Mouse (Mus musculus): Measurements from ENCODE around the gene Ctnnb1.

The Ctnnb1 gene

DNA sequence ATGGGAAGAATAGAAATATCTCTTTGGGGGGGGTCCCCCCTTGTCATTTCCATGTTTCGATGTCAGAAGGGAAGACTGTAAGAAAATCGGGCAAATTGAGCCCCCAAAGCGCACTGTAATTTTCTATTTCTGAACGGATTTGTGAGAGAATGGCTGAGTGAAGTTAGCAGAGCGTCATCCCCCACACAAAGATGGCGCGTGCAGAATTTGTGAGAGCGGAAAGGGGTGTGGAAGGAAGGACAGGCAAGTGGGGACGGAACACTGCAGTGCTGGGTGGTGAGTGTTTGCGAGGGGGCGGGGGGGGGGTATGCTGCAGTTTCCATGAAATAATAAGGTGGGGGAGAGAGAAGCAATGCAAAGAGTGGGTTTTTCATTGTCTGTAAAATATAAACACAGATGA lies at the start of gene Ctnnb1:
TSS of gene Ctnnb1 (plus strand) at position 136 of the 400 bp plus-strand sequence.
- DNase-seq (ENCODE audit: low read depth, low spot score), result no peak

DNA sequence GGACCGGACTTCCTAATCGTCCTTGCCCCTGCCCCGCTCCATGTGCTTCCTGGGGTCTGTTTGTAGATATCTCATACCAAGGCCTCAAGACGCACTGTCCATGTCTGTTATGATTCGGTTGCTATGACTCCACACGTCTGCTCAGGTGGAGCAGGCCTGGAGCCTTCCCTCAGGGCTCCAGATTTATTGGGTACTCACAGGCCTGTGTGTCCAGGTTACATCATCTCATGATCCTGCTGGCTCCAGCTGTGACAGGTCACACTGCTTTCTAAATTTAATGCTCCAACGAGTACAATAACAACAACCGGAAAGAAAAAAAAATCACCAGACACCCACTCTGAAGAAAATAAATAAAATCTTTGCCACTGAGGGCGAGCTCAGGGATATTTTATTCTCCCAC lies 48.7 kb upstream of the Ctnnb1 start:
- no peak for DNase-seq (ENCODE audit: low read depth, low spot score)

DNA sequence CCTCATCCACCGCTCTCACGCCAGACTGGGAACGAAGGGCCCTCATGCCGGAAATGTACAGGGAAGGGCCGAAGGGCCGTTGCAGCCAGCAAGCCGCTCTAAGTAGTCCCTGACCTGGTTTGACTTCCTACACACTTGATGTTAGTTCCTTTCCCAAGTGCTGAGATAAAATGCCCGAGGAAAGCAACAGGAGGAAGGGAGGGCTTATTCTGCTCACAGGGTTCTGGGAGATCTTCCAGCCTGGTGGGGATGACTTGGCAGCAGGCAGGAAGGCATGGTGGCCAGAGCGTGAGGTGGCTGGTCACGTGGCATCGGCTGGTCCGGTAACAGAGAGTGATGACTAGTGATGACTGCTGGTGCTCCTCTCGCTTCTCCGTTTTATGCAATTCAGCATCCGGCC lies 47.9 kb upstream of the Ctnnb1 start:
- DNase-seq (ENCODE audit: low read depth, low spot score), result no peak

DNA sequence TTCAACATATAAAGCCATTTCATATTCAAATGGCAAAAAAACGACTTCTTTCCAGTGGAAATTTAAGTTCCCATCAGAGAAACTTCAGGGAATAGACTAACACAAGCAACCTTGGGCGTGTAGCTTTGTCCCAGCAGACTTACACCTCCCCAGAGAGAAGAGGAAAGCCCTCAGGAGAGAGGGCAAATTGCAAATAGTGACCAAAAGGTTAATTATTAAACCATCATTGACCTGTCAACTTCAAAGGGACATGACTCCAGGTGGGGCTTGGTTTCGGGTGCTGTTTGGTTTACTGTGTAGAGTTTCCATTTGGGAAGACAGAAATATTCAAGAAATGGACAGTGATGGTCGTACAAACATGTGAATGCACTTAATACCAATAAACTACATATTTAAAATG lies 47.2 kb upstream of the Ctnnb1 start:
- DNase-seq (ENCODE audit: low read depth, low spot score), result no peak

DNA sequence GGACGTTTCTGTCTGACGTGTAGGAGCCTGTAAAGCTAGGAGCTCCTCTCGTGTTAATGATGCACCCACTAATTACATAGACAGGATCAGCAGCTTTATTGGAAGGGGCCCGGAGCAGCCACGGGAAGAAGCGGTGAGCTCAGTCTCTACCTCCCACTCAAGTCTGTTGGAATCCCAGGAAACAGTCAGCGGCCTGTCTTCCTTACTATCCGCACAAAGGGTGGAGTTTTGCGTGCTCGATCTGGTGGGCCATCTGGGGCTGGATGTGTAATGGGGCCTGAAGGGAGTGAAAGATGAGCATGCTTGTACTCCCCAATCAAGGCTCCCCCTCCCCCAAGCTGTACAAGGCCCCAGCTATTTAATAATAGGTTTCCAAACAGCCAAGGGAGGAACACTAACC lies 44.3 kb upstream of the Ctnnb1 start:
- DNase-seq (ENCODE audit: low read depth, low spot score), result no peak

DNA sequence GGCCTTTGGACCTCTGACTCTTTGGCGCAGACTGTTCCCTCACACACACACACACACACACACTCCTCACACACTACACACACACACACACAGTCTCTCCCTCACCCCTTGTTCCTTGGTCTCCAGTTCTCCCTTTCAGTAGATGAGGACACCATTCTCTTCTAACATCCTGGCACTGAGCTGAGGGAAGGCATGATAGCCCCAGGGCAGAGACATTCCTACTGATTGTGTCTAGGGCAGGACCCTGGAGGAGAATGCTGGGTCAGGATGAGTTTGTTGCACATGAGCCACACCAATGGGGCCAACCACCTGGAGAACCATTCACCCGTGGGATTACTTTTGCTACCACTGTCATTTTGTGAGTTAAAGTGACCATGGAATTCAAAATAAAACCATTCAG lies 41.4 kb upstream of the Ctnnb1 start:
- DNase-seq (ENCODE audit: low read depth, low spot score), result peak; percentile 24

DNA sequence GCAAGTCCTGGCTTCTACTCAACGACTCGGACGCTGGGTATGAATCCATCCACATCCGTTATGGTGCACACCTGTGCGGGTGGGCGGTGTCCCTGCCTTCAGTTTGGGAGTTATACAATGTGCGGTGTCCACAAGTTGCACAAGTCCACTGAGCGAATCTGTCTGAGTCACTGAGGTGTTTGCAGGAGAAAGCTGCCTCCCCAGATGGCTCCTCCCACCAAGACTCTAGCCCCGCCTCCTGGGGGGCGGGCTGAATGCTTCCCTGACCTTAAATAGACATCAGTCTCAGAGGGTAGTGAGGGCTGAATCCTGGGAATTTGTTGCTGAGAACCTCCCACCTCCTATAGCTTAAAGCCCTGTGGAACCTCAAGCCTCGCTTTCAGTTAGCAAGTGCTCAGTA lies 35.6 kb upstream of the Ctnnb1 start:
- DNase-seq (ENCODE audit: low read depth, low spot score), result peak; percentile 93

DNA sequence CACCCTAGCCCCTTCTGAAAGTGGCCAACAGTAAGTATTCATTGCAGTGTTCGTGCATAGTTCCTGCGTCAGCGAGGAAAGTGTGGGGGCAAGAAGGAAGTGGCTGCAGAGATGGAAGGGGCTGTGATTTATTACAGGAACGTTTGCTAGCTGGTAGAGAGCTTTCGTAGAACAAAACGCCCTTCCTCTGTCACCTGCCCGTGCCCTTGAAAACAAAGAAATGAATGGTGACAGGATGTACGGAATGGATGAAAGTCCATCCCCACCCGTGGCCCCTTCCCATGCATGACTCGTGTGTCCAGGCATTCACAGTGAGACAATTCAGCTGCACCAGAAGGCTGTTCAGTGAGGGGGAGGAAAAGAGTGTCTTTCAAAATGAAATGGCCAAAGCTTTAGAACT lies 35.0 kb upstream of the Ctnnb1 start:
- no peak for DNase-seq (ENCODE audit: low read depth, low spot score)

DNA sequence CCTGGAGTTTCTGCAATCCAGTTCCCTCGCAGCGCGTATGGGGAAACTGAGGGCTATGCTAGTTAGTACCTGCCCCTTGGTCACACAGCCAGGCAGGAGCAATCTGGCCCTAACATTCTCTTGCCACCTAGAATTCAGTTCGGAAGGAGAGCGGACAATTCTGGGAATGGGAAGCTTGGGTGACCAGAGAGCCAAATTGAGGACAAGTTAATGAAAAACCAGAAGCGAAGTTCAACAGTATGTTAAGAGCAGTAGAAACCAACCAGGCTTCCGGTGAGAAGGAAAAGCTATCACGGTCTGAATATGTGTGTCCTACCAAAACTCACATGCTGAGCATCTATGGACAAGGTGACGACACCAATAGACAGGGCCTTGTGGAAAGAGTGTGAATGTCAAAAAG lies 34.6 kb upstream of the Ctnnb1 start:
- DNase-seq (ENCODE audit: low read depth, low spot score), result no peak

DNA sequence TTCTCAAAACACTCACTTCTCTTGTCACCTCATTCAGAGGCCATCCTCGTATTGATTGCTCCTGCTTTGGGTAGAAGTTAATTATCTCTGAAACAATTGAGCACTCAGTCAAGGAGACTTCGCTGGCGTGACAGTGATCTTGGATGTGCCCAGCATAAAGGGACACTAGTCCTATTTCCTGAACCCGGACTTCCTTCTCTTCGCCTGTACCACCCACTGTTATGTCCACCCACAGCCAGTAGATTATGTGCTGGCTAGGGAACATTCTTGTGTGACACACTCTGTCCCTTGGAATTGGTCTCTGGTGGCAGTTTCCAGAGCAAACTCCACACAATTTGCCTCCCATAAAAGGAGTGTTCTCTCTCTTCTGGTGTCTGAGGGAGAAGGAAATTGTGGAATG lies 32.5 kb upstream of the Ctnnb1 start:
- no peak for DNase-seq (ENCODE audit: low read depth, low spot score)

DNA sequence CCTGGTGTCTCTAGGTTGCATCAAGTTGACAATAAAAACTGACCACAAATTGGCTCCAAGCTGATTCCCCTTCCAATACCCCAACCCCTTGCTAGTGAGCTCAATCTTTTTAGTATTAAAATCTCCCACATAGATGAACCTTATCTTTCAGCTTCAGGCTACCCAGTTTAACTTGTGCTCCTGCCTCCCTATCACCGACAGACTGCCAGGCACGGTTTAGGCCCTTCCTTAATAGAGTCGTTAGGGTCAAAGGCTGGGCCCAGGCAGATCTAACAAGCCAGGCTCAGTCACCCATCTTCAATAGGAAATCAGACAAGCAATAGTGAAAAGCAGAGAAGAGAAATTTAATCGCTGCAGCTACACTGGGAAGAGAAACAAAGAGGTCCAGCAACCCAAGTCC lies 31.7 kb upstream of the Ctnnb1 start:
- no peak for DNase-seq (ENCODE audit: low read depth, low spot score)

DNA sequence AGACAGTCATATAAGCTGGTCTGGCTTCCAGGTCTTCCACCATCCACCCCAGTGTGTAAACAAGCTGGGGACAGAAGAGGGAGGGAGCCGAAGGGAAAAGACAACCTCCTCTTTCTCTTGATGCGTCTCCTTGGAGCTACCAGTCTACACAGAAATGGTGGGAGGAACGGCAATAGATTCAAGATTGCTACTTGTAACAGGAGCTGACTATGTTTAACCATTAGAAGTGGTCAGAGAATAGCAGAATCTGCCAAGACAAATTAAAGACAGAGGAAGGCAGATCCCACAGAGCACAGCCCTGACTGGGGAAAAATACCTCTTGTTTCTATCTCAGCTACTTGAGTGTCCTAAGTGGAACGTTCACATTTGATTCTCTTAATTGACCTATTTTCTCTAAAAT lies 29.2 kb upstream of the Ctnnb1 start:
- DNase-seq (ENCODE audit: low read depth, low spot score), result no peak

DNA sequence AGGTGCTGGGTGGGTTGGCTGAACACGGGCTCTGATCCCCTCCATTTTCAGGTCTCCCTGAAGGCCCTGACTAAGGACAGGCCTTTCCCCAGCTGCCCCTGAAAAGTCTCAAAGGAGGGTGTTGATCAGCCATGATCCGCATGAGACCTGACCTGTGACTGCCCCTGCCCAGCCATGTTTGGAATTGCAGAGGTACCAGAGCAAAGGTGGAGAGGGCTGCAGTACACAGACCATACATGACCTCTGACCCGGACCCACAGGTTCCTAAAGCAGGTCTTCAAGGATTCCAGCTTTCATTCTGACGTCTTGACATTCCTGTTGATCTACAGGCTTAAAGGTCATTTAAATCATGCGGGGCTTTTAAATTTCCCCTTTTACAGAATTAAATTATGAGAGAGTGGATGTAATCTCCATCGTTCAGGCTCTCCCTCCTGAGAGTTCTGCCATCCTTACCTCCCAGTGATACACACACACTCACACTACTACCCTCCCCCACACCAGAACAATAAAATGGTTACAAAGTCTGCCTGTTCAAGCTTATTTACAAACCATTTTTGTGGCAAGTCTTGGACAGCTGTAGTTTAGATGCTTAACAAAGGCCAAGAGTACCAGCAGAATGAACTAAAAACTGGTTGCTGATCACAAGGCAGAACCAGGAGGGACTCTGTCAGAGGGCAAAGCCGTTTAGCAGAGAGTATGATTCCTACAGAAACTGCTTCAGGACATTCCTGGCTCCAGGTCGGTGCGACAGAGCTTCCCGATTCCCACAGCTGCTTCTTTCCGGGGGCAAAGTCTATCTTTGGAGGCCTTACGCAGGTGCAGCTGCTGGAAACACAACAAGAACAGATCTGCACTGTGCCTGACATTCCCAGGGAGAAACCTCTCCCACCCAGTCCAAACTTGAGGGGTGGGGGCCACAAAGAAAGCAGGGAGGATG lies 28.4 kb upstream of the Ctnnb1 start:
- no peak for DNase-seq (ENCODE audit: low read depth, low spot score)

DNA sequence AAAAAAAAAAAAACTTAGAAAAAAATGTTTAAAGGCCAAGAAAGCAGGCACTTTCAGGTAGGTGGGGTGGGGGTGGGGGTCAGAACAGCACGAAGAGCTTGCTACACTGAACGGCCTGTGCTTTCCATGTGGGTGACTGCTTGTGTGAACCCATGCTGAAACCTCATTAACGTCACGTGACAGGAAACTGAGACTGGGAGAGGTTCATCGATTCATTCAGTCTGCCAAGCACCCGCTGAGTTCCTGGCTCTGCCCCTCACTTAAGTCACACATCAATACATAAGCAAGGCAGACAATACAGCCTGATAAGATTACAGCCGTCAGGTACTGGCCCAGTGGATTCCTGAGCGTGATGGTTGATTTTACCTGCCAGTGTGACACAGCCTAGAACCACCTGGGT lies 26.5 kb upstream of the Ctnnb1 start:
- peak; percentile 72 for DNase-seq (ENCODE audit: low read depth, low spot score)

DNA sequence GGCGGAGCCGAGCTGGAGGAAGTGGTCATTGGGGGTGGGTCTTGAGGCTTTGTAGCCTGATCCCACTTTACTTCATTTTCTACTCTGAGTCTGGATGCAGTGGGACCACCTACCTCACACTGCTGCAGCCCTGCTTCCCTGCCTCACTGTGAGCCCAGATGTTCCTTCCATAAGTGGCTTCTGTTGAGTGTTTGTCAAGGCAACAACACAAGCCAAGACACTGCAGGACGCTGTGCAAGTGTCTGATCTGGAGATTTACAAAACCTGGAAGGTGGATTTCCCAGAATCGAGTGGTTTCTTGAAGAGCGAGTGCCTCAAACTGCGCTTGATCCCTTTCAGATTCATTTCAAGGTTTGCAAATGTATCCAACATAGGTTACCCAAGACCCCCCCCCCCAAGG lies 20.6 kb upstream of the Ctnnb1 start:
- peak; percentile 47 for DNase-seq (ENCODE audit: low read depth, low spot score)

DNA sequence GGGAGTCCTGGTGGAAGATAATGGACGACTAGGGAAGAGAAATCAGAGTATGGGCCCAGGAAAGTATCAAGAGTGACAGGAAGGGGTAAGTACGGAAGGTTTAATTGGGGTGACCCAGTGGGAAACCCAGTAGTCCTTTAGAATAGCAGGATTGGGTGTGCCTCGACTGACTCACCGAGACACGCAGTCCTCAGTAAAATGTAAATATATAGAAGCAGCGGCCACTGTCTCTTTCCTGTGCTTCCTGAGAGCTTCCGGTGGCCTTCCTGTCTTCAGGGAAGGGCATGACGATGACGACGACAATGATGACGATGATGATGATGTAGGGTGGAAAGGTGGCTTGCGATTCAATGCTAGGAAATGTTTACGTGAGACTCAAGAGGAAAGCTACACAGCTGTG lies 15.9 kb upstream of the Ctnnb1 start:
- DNase-seq (ENCODE audit: low read depth, low spot score), result no peak

DNA sequence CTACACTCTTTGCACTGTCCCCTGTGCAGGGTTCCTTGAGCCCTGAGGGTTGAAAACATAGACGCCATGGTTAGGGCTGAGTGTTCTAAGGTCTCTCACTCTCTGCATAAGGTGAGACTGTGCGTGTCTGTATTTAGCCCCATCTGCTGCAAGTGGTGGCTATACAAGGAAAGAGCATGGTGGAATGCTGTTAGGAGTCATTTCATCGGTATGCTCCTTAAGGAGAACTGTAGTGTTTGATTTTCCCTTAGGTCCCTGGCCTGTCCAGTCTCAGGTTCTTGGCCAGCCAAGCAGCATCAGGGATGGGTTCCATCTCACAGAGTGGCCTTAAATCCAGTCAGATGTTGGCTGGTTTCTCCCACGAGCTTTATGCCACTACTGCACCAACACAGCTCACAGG lies 14.6 kb upstream of the Ctnnb1 start:
- DNase-seq (ENCODE audit: low read depth, low spot score), result no peak

DNA sequence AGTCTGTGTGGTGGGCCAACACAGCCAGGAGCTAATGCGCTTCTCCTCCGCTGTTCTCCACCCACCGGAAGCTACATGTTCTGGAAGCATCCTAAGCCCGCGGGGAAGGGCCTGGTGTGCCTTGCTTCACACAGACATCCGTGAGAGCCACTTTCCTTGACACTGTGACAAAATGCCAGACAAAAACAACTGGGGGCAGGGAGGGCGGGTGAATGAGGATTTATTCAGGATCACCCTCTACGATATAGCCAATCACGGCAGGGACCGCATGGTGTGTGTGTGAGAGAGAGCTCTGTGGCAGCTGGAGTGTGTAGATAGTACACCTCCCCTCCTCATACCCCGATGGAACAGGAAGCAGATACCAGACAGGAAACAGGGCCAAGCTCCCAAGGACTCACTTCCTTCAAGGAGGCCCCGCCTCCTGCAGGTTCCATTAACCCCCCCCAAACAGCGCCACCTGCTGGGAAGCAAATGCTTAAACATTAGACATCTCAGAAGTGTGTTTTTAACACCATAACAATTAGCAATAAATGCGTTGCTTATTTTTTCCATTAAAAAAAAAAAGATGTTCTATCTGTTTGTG lies 14.0 kb upstream of the Ctnnb1 start:
- peak; percentile 95 for DNase-seq (ENCODE audit: low read depth, low spot score)

DNA sequence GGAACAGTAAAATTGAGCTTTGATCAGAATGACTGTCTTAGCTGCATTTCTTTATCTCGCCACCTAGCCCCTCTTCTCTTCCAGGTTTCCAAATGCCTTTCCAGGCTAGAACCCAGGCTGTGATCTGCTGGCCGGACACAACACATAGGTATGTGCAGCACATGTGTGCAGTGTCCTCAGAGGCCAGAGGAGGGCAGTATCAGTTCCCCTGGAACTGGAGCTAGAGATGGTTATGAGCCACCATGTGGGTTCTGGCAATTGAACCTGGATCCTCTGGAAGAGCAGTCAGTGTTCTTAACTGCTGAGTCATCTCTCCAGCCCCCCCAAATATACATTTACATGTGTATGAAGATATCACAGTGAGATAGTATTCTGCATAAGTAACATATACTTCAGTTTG lies 11.4 kb upstream of the Ctnnb1 start:
- peak; percentile 80 for DNase-seq (ENCODE audit: low read depth, low spot score)

DNA sequence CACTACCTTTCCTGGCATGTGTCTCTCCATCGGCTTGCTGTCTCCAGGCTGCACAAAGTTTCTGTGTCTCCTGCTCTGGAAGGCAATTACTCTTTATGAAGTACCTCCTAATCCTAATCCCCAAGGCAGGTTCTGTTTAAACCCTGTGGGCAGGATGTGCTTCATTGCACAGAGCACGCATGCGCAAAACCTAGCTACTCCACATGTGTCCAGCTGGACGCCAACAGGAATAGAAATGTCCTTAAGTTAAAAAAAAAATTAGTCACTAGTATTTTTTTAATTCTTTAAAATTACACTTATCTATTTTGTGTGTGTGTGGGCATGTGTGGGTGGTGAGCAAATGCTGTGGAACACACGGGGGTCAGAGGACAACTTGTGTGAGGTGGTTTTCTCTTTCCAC lies 10.8 kb upstream of the Ctnnb1 start:
- no peak for DNase-seq (ENCODE audit: low read depth, low spot score)

DNA sequence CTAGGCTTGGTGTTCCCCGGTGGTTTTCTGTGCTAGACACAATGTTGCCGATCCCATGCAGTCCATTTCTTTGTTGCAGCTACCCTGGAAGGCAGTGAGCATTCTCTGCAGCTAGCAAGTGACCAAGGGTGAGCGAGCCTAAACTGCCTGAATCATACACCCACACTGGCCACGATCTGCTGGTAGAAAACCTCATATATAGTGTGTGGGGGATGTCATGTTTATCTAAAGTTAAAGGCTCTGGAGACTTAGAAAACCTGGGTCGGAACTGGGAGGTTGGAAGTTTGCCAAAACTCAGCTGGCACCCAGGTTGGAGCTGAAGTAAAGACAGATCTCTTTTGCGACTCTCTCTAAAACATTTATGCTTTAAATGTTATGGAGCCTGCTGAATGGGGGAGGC lies 10.4 kb upstream of the Ctnnb1 start:
- DNase-seq (ENCODE audit: low read depth, low spot score), result peak; percentile 43

DNA sequence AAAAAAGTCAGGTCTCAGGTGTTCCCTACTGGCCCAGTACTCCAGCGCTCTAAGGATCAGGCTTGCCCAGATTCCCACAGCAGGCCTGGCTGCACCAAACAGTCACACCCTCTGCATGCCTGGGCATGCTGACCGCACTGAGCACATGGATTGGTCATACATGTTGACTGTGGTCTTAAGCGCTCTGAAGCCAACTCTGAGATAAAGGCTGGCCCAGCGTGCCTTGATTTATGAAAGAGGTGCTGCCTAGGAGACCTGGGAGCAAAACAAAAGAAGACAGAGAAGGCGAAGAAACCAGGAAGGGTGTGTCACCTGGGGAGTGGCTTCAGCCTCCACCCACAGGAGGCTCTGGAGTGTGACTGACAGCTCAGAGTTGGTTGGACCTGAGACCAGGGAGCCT lies 9.9 kb upstream of the Ctnnb1 start:
- DNase-seq (ENCODE audit: low read depth, low spot score), result peak; percentile 91

DNA sequence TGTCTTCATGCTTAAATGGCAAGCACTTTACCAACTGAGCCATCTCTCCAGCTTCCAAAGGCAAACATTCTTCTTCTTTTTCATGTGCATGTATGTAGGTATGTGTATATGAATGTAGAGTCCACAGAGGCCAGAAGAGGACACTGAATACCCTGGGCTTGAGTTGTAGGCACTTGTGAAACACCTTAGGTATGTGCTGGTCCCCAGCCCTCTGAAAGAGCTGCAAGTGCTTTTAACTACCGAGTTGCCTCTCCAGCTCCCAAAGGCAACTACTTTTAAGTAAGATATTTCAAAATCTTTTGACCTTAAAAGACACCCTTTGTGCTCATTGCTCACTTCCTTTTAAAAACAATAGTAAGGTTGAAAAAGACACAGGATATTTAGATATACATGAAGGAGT lies 2.9 kb upstream of the Ctnnb1 start:
- no peak for DNase-seq (ENCODE audit: low read depth, low spot score)
